Mouse (Mus musculus) lung, embryonic 16.5 days (tissue): ENCODE results near the gene Wrap53. TPM values are rescaled to one million over a fixed set of nuclear protein-coding genes. Genes with fewer than 3 reads are reported as not detected.
"Not testable (repeated sequence)": the region's sequence is repeated elsewhere in the genome, so short reads cannot be mapped to it uniquely, and the experiment has no call there.

Source experiments
- ATAC-seq: fragments of 200-750 bp; cut with Nextera tagmentation; 2 replicates; pipeline ENCODE4 v1.8.0; 2017; ENCODE audit warnings: low read depth, mild to moderate bottlenecking, moderate library complexity
- H3K27ac ChIP-seq: fragments of 300-500 bp; sonication (generic); 2 replicates; pipeline ENCODE4 v1.5.1; 2014; ENCODE audit warnings: mild to moderate bottlenecking, control low read depth, low read length
- H3K27me3 ChIP-seq: fragments of 300-500 bp; sonication (generic); 2 replicates; pipeline ENCODE4 v1.6.1; 2014; ENCODE audit warnings: low read depth, low read length, mixed read lengths; ENCODE audit not compliant: control insufficient read depth, insufficient read depth
- H3K36me3 ChIP-seq: fragments of 300-500 bp; sonication (generic); 2 replicates; pipeline ENCODE4 v1.6.1; 2014; ENCODE audit warnings: low read length; ENCODE audit not compliant: control insufficient read depth, insufficient read depth
- H3K4me1 ChIP-seq: fragments of 300-500 bp; sonication (generic); replicated peaks from 2 replicates; pipeline ENCODE4 v1.6.1; 2014; ENCODE audit warnings: low read length, mixed read lengths; ENCODE audit not compliant: control insufficient read depth, insufficient read depth
- H3K4me2 ChIP-seq: fragments of 300-500 bp; sonication (generic); 2 replicates; pipeline ENCODE4 v1.6.1; 2014; ENCODE audit warnings: low read depth, low read length, control low read depth
- H3K4me3 ChIP-seq: fragments of 300-500 bp; sonication (generic); 2 replicates; pipeline ENCODE4 v1.5.1; 2014; ENCODE audit warnings: mild to moderate bottlenecking, low read length, control low read depth
- H3K9ac ChIP-seq: fragments of 300-500 bp; sonication (generic); 2 replicates; pipeline ENCODE4 v1.6.1; 2014; ENCODE audit warnings: low read length, control low read depth
- H3K9me3 ChIP-seq: fragments of 300-500 bp; sonication (generic); 2 replicates; pipeline ENCODE4 v1.6.1; 2016; ENCODE audit warnings: low read length; ENCODE audit not compliant: control insufficient read depth
- WGBS: fragments of 180-500 bp; shearing (Covaris S2); extraction: QIAGEN DNeasy Blood & Tissue Kit; methylation state at CpG from one replicate; pipeline ENCODE4 v1.1.7; 2014; 5-methylcytosine and 5-hydroxymethylcytosine counted together
- polyA plus RNA-seq: library from polyadenylated mRNA; unstranded; fragments of >200 nt; fragmentation: Nextera tagmentation; extraction: Ambion mirVana; gene quantifications from 2 replicates; pipeline ENCODE4 v1.2.1, GENCODE M21; 2015

Wrap53 gene
- polyA plus RNA-seq, 1 experiment from 2014 or later, result 29.2 TPM

- Histone ChIP-seq H3K9ac (no peak overlapping the region), H3K4me2 (no peak overlapping the region), H3K4me3 (no peak overlapping the region), H3K27ac (no peak overlapping the region), H3K36me3 (no peaks in the 10 kb centered on the region), H3K27me3 (peaks cover 4% of the 10 kb centered on the region; the same call in 1 of the 2 replicates), H3K4me1 (peaks cover 3% of the 10 kb centered on the region; the same call in 1 of the 2 replicates), H3K9me3 (no peaks in the 10 kb centered on the region)
- ATAC-seq, result no peak
- WGBS, result 38% methylated on average over 10 of the region's 10 CpGs
These were observed 36.7 kb upstream of the Wrap53 start for GRCm38 (mm10) chr11:69616781-69617180.

GRCm38 (mm10) chr11:69614257-69614588 is 34.2 kb upstream of the Wrap53 start:
- H3K27me3 ChIP-seq, H3K27ac ChIP-seq, H3K9me3 ChIP-seq, H3K9ac ChIP-seq, H3K4me1 ChIP-seq, ATAC-seq, H3K36me3 ChIP-seq: not testable (repeated sequence)
- Histone ChIP-seq H3K4me2 (peak overlapping the region; percentile 48; the same call in 1 of the 2 replicates), H3K4me3 (0 out of 2 replicates have a peak overlapping the region, but pooled peaks have one; percentile 5)
- whole genome bisulfite sequencing, result 42% methylated on average over 11 of the region's 11 CpGs

- H3K27me3 ChIP-seq, result peaks cover 4% of the 10 kb centered on the region; the same call in 1 of the 2 replicates
- ATAC-seq, result peak; percentile 81
- H3K4me1 ChIP-seq, result peaks cover 3% of the 10 kb centered on the region; the same call in 1 of the 2 replicates
- peak overlapping the region; percentile 48 for H3K4me2 ChIP-seq
- no peaks in the 10 kb centered on the region for H3K9me3 ChIP-seq
- H3K4me3 ChIP-seq, result 0 out of 2 replicates have a peak overlapping the region, but pooled peaks have one; percentile 5
- no peak overlapping the region for H3K27ac ChIP-seq
- H3K9ac ChIP-seq, result peak overlapping the region; percentile 54; the same call in 1 of the 2 replicates
- H3K36me3 ChIP-seq, result no peaks in the 10 kb centered on the region
- 10% methylated on average over 18 of the region's 19 CpGs for WGBS
These were observed 33.6 kb upstream of the Wrap53 start for GRCm38 (mm10) chr11:69613553-69614256.

GRCm38 (mm10) chr11:69610899-69611298 is 30.8 kb upstream of the Wrap53 start:
- H3K4me1 ChIP-seq, result peaks cover 7% of the 10 kb centered on the region
- H3K4me2 ChIP-seq, result no peak overlapping the region
- H3K36me3 ChIP-seq, result no peaks in the 10 kb centered on the region
- no peak overlapping the region for H3K9ac ChIP-seq
- H3K27me3 ChIP-seq, result peaks cover 2% of the 10 kb centered on the region; the same call in 1 of the 2 replicates
- no peak for ATAC-seq
- H3K9me3 ChIP-seq, result no peaks in the 10 kb centered on the region
- 59% methylated on average over 4 of the region's 4 CpGs for WGBS
- no peak overlapping the region for H3K4me3 ChIP-seq
- no peak overlapping the region for H3K27ac ChIP-seq

- Histone ChIP-seq H3K4me3 (no peak overlapping the region), H3K9ac (no peak overlapping the region), H3K27ac (no peak overlapping the region), H3K4me1 (peaks cover 16% of the 10 kb centered on the region), H3K4me2 (no peak overlapping the region), H3K36me3 (no peaks in the 10 kb centered on the region), H3K9me3 (no peaks in the 10 kb centered on the region), H3K27me3 (peaks cover 6% of the 10 kb centered on the region; the same call in 1 of the 2 replicates)
- 55% methylated on average over 7 of the region's 7 CpGs for WGBS
- ATAC-seq, result no peak
These were observed 29.4 kb upstream of the Wrap53 start for GRCm38 (mm10) chr11:69609416-69609815.

- 85% methylated on average over 3 of the region's 3 CpGs for WGBS
- no peak overlapping the region for H3K4me2 ChIP-seq
- H3K4me3 ChIP-seq, result no peak overlapping the region
- peaks cover 6% of the 10 kb centered on the region; the same call in 1 of the 2 replicates for H3K27me3 ChIP-seq
- H3K4me1 ChIP-seq, result peaks cover 13% of the 10 kb centered on the region
- no peak for ATAC-seq
- no peak overlapping the region for H3K9ac ChIP-seq
- H3K9me3 ChIP-seq, result no peaks in the 10 kb centered on the region
- no peaks in the 10 kb centered on the region for H3K36me3 ChIP-seq
- H3K27ac ChIP-seq, result no peak overlapping the region
These were observed 28.5 kb upstream of the Wrap53 start for GRCm38 (mm10) chr11:69608525-69608924.

- Histone ChIP-seq H3K36me3 (no peaks in the 10 kb centered on the region), H3K9ac (no peak overlapping the region), H3K27ac (no peak overlapping the region), H3K4me3 (no peak overlapping the region), H3K27me3 (peaks cover 6% of the 10 kb centered on the region; the same call in 1 of the 2 replicates), H3K4me2 (no peak overlapping the region), H3K4me1 (peaks cover 18% of the 10 kb centered on the region), H3K9me3 (no peaks in the 10 kb centered on the region)
- no peak for ATAC-seq
- WGBS, result 75% methylated on average over 2 of the region's 2 CpGs
These were observed 26.8 kb upstream of the Wrap53 start for GRCm38 (mm10) chr11:69606832-69607231.

- Histone ChIP-seq H3K4me3 (peak overlapping the region; percentile 52), H3K4me1 (peaks cover 19% of the 10 kb centered on the region), H3K36me3 (no peaks in the 10 kb centered on the region), H3K9ac (peak overlapping the region; percentile 31; the same call in 1 of the 2 replicates), H3K27ac (no peak overlapping the region), H3K9me3 (no peaks in the 10 kb centered on the region), H3K4me2 (peak overlapping the region; percentile 90), H3K27me3 (peaks cover 6% of the 10 kb centered on the region; the same call in 1 of the 2 replicates)
- WGBS, result 56% methylated on average over 2 of the region's 2 CpGs
- no peak for ATAC-seq
These were observed 26.4 kb upstream of the Wrap53 start for GRCm38 (mm10) chr11:69606491-69606795.

GRCm38 (mm10) chr11:69605726-69606490 is 25.9 kb upstream of the Wrap53 start, which contains the start of gene Atp1b2:
Gene Atp1b2, minus strand, starts transcription at chr11:69605942.
- 3% methylated on average over 30 of the region's 32 CpGs for WGBS
- peaks cover 19% of the 10 kb centered on the region for H3K4me1 ChIP-seq

More at GRCm38 (mm10) chr11:69605726-69606490, 25.9 kb upstream of the Wrap53 start, which contains the start of gene Atp1b2:
- Histone ChIP-seq H3K9ac (peak within 1 kb of the TSS; percentile 68), H3K27me3 (peaks cover 6% of the 10 kb centered on the region; the same call in 1 of the 2 replicates), H3K27ac (peak within 1 kb of the TSS; percentile 60), H3K36me3 (no peaks in the 10 kb centered on the region), H3K4me3 (peak within 1 kb of the TSS; percentile 52), H3K4me2 (peak within 1 kb of the TSS; percentile 90), H3K9me3 (no peaks in the 10 kb centered on the region)
- ATAC-seq, result peak; percentile 91
